Mouse (Mus musculus) kidney, adult 2 months (tissue): ENCODE measurements around the gene Wdr76.

ENCODE experiments used
- CTCF ChIP-seq: fragments of 200-500 bp; conservative IDR thresholded peaks from 2 replicates; pipeline ENCODE4 v1.5.1; 2011; ENCODE audit warnings: low read depth, mild to moderate bottlenecking, control low read depth, low read length, moderate library complexity, mixed read lengths; ENCODE audit not compliant: insufficient read depth, insufficient read length
- POLR2A ChIP-seq: fragments of 200-500 bp; IDR thresholded peaks from one replicate; pipeline ENCODE4 v1.6.1; 2011; ENCODE audit warnings: low read depth, low read length, control low read depth

DNA sequence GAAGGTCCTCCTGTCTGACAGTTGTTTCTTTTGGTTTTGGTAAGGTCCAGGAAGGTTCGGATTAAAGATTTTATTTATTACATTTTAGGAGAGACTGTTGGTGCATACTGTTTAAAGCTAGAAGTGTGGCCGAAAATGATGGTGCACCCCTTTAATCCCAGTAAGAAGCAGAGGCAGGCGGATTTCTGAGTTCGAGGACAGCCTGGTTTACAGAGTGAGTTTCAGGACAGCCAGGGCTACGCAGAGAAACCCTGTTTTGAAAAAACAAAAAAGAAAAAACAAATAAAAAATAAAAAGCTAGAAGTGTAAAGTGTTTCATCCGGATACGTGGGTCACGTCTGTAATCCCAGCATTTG, 32.4 kb upstream of the Wdr76 start:
- TF ChIP-seq CTCF (no peak), POLR2A (no peak)
